Mouse (Mus musculus) spleen, postnatal 14 days (tissue): Measurements from ENCODE around the gene Gm7978.
"Not testable (repeated sequence)": the region's sequence is repeated elsewhere in the genome, so short reads cannot be mapped to it uniquely, and the experiment has no call there.

Source experiments
- DNase-seq, 2 experiments: peaks; one replicate each; pipeline ENCODE4 v3.0.0; 2021 to 2022; ENCODE audit warnings: low spot score in 2 of 2

Gene Gm7978

DNA sequence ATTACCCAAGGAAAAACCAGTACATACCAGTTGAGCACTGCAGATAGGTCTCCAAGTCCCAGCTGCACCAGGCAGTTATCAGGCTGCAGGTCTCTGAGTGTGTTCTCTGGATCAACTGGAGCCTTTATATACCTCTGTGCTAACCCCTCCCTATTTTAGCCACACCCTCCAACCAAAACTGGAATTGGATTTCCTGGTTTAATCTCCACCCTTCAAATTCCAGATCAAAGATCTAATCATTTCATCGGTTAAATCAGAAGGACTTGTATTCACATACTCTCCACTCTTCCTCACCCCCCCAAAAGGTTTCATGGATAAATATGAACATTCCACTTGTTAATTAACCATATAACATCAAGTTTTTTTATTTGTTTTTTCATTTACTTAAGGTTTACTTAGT is at the start of gene Gm7978:
Gm7978 (minus strand) TSS at position 101 of the 400 bp plus-strand sequence.
- not testable (repeated sequence) for DNase-seq

- DNase-seq, result not testable (repeated sequence)
Measured at GRCm38 (mm10) chr5:95775690-95776089, 39.7 kb upstream of the Gm7978 start, which contains the start of gene E330014E10Rik. TSS of gene E330014E10Rik (plus strand) at chr5:95775990.

GRCm38 (mm10) chr5:95741714-95742113 is 5.7 kb upstream of the Gm7978 start, which contains the start of gene Gm7982:
TSS of gene Gm7982 (plus strand) at chr5:95742014.
- DNase-seq, result not testable (repeated sequence)
